Mouse (Mus musculus) T-helper 17 cell (primary cell): ENCODE results near the gene Ddx39b.

Source experiments
- in situ Hi-C, 2 experiments: fragments of 300-600 bp; cut with MboI, MseI; formaldehyde crosslinking; loops; 1 replicate in 1 of 2; 2 replicates in 1 of 2; pipeline ENCODE4 v1.15.1; 2025; ENCODE audit warnings: high pct_unique_total_duplicates in 2 of 2

Ddx39b gene

GRCm38 (mm10) chr17:35240384-35241304 lies 902 bp upstream of the Ddx39b start:
- in situ Hi-C loops: loop anchor here (5.0 to 25.0 kb wide), 2 partner anchors 238 to 1128 kb away; partner anchors contain the start of genes Brd2 (in 1 of the 2), H2-DMa (in 1 of the 2) and Vars (in 1 of the 2)

GRCm38 (mm10) chr17:35242015-35242941 lies 732 bp downstream of the Ddx39b start:
- in situ Hi-C loops: loop anchor here (5.0 to 25.0 kb wide), 2 partner anchors 240 to 1130 kb away; partner anchors contain the start of genes Brd2 (in 1 of the 2), H2-DMa (in 1 of the 2) and Vars (in 1 of the 2)

GRCm38 (mm10) chr17:35243086-35243485 lies 1.5 kb downstream of the Ddx39b start:
- in situ Hi-C loops: loop anchor here (5.0 to 25.0 kb wide), 2 partner anchors 241 to 1131 kb away; partner anchors contain the start of genes Brd2 (in 1 of the 2), H2-DMa (in 1 of the 2) and Vars (in 1 of the 2)

DNA sequence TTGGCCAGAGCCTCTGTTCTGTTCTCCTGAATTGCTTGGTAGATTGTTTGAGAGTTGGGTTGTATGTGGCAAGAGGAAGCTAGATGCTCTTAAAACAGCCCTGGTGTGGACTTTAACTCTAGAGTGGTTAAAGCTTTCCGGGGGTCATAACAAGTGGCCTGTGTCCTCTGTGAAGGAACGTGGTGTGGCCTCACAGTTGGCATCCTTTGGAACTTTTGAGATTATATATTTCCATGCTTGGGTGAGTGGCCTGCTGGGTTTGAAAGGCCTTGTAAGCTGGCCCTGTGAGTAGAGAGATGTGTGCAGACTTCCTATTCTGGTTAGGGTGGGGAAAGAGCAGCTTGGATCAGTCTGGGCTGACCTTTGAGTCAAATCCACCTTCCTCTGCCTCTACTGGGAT lies 3.5 kb downstream of the Ddx39b start:
- in situ Hi-C loops: loop anchor here (5.0 to 25.0 kb wide), 2 partner anchors 243 to 1133 kb away; partner anchors contain the start of genes Brd2 (in 1 of the 2), H2-DMa (in 1 of the 2) and Vars (in 1 of the 2)

GRCm38 (mm10) chr17:35245731-35246623 lies 4.4 kb downstream of the Ddx39b start:
- in situ Hi-C loops: loop anchor here in 1 of 2 experiments (25.0 kb wide), 1 partner anchor 1134 kb away; the partner anchor contains the start of genes Brd2 and H2-DMa

GRCm38 (mm10) chr17:35247144-35247543 lies 5.6 kb downstream of the Ddx39b start:
- in situ Hi-C loops: loop anchor here in 1 of 2 experiments (25.0 kb wide), 1 partner anchor 1135 kb away; the partner anchor contains the start of genes Brd2 and H2-DMa

DNA sequence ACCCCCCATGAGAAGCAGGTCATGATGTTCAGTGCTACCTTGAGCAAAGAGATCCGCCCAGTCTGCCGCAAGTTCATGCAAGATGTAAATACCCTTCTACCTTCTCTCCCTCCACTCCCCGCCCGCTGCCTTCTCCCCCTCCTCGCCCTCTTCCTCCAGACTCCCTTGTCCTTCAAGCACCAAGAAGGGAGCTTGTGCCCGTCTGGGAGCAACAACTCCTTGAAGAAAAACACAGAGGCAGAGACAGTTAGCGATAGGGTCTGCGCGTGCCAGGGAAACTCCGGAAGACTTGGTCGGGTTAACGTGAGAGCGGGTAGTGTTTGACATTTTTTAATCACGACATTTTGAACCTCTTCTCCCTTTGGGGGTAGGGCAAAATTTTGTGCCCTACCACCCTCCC lies 7.4 kb downstream of the Ddx39b start:
- in situ Hi-C loops: loop anchor here in 1 of 2 experiments (25.0 kb wide), 1 partner anchor 1137 kb away; the partner anchor contains the start of genes Brd2 and H2-DMa

GRCm38 (mm10) chr17:35249451-35250197 lies 8.1 kb downstream of the Ddx39b start:
- in situ Hi-C loops: loop anchor here in 1 of 2 experiments (25.0 kb wide), 1 partner anchor 1137 kb away; the partner anchor contains the start of genes Brd2 and H2-DMa

DNA sequence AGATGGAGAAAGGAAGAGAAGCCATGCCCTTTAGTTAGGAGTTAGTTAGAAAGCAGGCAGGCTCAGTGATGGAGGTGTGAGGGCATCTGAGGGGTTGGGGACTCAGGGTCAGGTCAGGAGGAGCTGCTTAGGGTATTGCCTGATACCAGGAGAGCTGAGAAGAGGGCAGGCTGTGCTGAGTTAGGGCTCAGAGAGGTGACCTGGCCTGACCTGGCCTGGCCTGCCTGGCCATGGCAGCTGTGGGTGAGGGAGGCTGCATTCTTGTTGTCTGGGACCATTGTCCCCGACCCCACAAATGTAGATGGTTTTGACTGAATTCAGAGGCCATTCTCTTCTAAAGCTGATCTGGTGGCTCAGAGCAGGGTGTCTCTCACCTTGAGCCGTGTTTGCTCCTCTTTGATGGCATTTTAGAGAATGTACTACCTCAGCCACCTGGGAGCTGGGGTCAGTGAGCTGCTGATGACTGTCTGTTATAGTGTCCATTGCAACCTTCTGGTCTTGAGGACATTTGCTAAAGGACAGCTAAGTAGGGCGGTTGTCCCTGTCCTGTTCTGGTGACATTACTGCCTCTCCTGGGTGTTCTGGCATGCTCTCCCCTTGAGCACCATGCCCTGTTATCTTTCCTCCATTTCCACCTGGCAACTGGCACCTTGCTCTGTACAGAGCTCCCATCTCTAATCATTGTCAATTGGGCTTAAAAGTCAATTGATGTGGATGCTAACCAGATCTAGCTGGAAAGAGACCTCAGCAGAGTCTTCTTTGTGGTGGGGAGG lies 9.0 kb downstream of the Ddx39b start:
- in situ Hi-C loops: no loop called here

DNA sequence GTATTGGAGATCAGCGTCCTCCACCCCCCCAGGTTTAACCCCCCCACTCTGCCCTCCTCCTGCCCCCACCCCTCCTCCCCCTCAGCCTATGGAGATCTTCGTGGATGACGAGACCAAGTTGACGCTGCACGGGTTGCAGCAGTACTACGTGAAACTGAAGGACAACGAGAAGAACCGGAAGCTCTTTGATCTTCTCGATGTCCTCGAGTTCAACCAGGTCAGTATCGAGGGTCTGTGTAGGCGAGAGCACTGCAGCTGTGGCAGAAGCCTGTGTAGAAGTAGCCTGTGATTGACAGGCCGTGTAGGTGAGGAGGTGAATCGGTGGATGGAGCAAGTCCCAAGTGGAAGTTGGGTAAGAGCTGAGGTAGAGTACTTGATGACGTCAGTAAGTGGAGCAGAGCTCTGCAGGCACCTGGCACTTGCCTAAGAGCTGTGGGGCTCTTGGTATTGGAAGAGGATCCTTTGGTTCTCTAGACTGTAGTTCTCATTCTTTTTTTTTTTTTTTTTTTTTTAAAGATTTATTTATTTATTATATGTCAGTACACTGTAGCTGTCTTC lies 9.7 kb downstream of the Ddx39b start:
- in situ Hi-C loops: no loop called here

GRCm38 (mm10) chr17:35251981-35252380 lies 10.4 kb downstream of the Ddx39b start:
- in situ Hi-C loops: no loop called here

GRCm38 (mm10) chr17:35252619-35253292 lies 11.2 kb downstream of the Ddx39b start:
- in situ Hi-C loops: no loop called here

GRCm38 (mm10) chr17:35253293-35254093 lies 11.9 kb downstream of the Ddx39b start:
- in situ Hi-C loops: no loop called here

GRCm38 (mm10) chr17:35254241-35255098 lies 12.9 kb downstream of the Ddx39b start:
- in situ Hi-C loops: no loop called here

GRCm38 (mm10) chr17:35255301-35255700 lies 13.8 kb downstream of the Ddx39b start:
- in situ Hi-C loops: no loop called here

GRCm38 (mm10) chr17:35255704-35256103 lies 14.2 kb downstream of the Ddx39b start:
- in situ Hi-C loops: no loop called here
